Mouse (Mus musculus): ENCODE measurements around the gene Becn1. TPM values are rescaled to one million over a fixed set of nuclear protein-coding genes. Genes with fewer than 3 reads are reported as not detected.

The Becn1 gene
- polyA plus RNA-seq, 1 experiment from 2014 or later = 200 TPM

GRCm38 (mm10) chr11:101246702-101247012 lies 55.4 kb downstream of the Becn1 start:
- no peak for ATAC-seq (replicated peaks)
- H3K36me3 ChIP-seq = no peaks in the 10 kb centered on the region
- 0 out of 2 replicates have a peak overlapping the region, but pooled peaks have one; percentile 37 for H3K27ac ChIP-seq (replicated peaks)
- no peaks in the 10 kb centered on the region for H3K9me3 ChIP-seq
- H3K4me2 ChIP-seq (replicated peaks) = peak overlapping the region; percentile 97
- 2% methylated on average over 7 of the region's 7 CpGs for WGBS
- peaks cover 39% of the 10 kb centered on the region for H3K27me3 ChIP-seq
- peaks cover 12% of the 10 kb centered on the region for H3K4me1 ChIP-seq
- peak overlapping the region; percentile 68 for H3K4me3 ChIP-seq
- peak overlapping the region; percentile 66 for H3K9ac ChIP-seq (replicated peaks)

- WGBS = under 1% methylated on average over 50 of the region's 63 CpGs
- H3K9ac ChIP-seq (replicated peaks) = peak within 1 kb of the TSS; percentile 66
- ATAC-seq (replicated peaks) = peak; percentile 63
- peaks cover 39% of the 10 kb centered on the region for H3K27me3 ChIP-seq
- peak within 1 kb of the TSS; percentile 37; the same call in 1 of the 2 replicates for H3K27ac ChIP-seq (replicated peaks)
- H3K9me3 ChIP-seq = no peaks in the 10 kb centered on the region
- peak within 1 kb of the TSS; percentile 97 for H3K4me2 ChIP-seq (replicated peaks)
- H3K4me3 ChIP-seq = peak within 1 kb of the TSS; percentile 68
- H3K36me3 ChIP-seq = no peaks in the 10 kb centered on the region
- peaks cover 12% of the 10 kb centered on the region for H3K4me1 ChIP-seq
Measured at GRCm38 (mm10) chr11:101245855-101246701, 56.0 kb downstream of the Becn1 start, which contains the start of gene Ramp2. Ramp2 (plus strand) TSS chr11:101246028.

- ATAC-seq (replicated peaks) = no peak
- 52% methylated on average over 4 of the region's 4 CpGs for WGBS
- Histone ChIP-seq H3K9me3 (no peaks in the 10 kb centered on the region), H3K36me3 (no peaks in the 10 kb centered on the region), H3K27me3 (peaks cover 39% of the 10 kb centered on the region), H3K9ac (replicated peaks) (no peak overlapping the region), H3K27ac (replicated peaks) (no peak overlapping the region), H3K4me2 (replicated peaks) (no peak overlapping the region), H3K4me1 (peaks cover 12% of the 10 kb centered on the region), H3K4me3 (no peak overlapping the region)
Measured at GRCm38 (mm10) chr11:101245071-101245470, 57.0 kb downstream of the Becn1 start.

- H3K9me3 ChIP-seq = no peaks in the 10 kb centered on the region
- no peak for ATAC-seq (replicated peaks)
- H3K4me3 ChIP-seq = no peak overlapping the region
- no peaks in the 10 kb centered on the region for H3K4me1 ChIP-seq
- H3K9ac ChIP-seq (replicated peaks) = no peak overlapping the region
- H3K27me3 ChIP-seq = no peaks in the 10 kb centered on the region
- no peak overlapping the region for H3K27ac ChIP-seq (replicated peaks)
- H3K4me2 ChIP-seq (replicated peaks) = no peak overlapping the region
- H3K36me3 ChIP-seq = no peaks in the 10 kb centered on the region
- WGBS = 45% methylated on average over 5 of the region's 5 CpGs
Measured at GRCm38 (mm10) chr11:101238071-101238647, 63.9 kb downstream of the Becn1 start.

- H3K36me3 ChIP-seq = no peaks in the 10 kb centered on the region
- 95% methylated on average over 5 of the region's 5 CpGs for WGBS
- ATAC-seq (replicated peaks) = no peak
- H3K27me3 ChIP-seq = no peaks in the 10 kb centered on the region
- H3K4me3 ChIP-seq = no peak overlapping the region
- H3K9me3 ChIP-seq = no peaks in the 10 kb centered on the region
- no peaks in the 10 kb centered on the region for H3K4me1 ChIP-seq
- no peak overlapping the region for H3K4me2 ChIP-seq (replicated peaks)
- no peak overlapping the region for H3K9ac ChIP-seq (replicated peaks)
- no peak overlapping the region for H3K27ac ChIP-seq (replicated peaks)
Measured at GRCm38 (mm10) chr11:101236782-101237181, 65.3 kb downstream of the Becn1 start.

Other genes with a start within 250 kb of the Becn1 start
- 7.9 and 8.1 TPM in 2 replicates for gene Naglu, start 232.3 kb downstream of the Becn1 start, polyA plus RNA-seq (2015; fragmentation: Nextera tagmentation; extraction: Ambion mirVana)
- 0.17 and 0.27 TPM in 2 replicates for gene Hsd17b1, start 223.9 kb downstream of the Becn1 start, polyA plus RNA-seq (2015; fragmentation: Nextera tagmentation; extraction: Ambion mirVana)
- 47.8 and 52.7 TPM in 2 replicates for gene Coasy, start 219.7 kb downstream of the Becn1 start, polyA plus RNA-seq (2015; fragmentation: Nextera tagmentation; extraction: Ambion mirVana)
- 92.9 and 96.5 TPM in 2 replicates for gene Mlx, start 215.0 kb downstream of the Becn1 start, polyA plus RNA-seq (2015; fragmentation: Nextera tagmentation; extraction: Ambion mirVana)
- gene Psmc3ip, start 206.8 kb downstream of the Becn1 start, polyA plus RNA-seq (2015; fragmentation: Nextera tagmentation; extraction: Ambion mirVana) = 40.5 and 45.0 TPM in 2 replicates
- 25.1 and 27.7 TPM in 2 replicates for gene Retreg3, start 182.4 kb downstream of the Becn1 start, polyA plus RNA-seq (2015; fragmentation: Nextera tagmentation; extraction: Ambion mirVana)
- gene Tubg1, start 182.3 kb downstream of the Becn1 start, polyA plus RNA-seq (2015; fragmentation: Nextera tagmentation; extraction: Ambion mirVana) = 96.1 and 97.7 TPM in 2 replicates
- 31.2 and 32.8 TPM in 2 replicates for gene Tubg2, start 146.4 kb downstream of the Becn1 start, polyA plus RNA-seq (2015; fragmentation: Nextera tagmentation; extraction: Ambion mirVana)
- 0.77 and 0.98 TPM in 2 replicates for gene Cntnap1, start 131.8 kb downstream of the Becn1 start, polyA plus RNA-seq (2015; fragmentation: Nextera tagmentation; extraction: Ambion mirVana)
- 5.8 and 6.5 TPM in 2 replicates for gene Plekhh3, start 130.9 kb downstream of the Becn1 start, polyA plus RNA-seq (2015; fragmentation: Nextera tagmentation; extraction: Ambion mirVana)
- 0.14 and 0.19 TPM in 2 replicates for gene Ccr10, start 126.8 kb downstream of the Becn1 start, polyA plus RNA-seq (2015; fragmentation: Nextera tagmentation; extraction: Ambion mirVana)
- 19.6 and 21.4 TPM in 2 replicates for gene Ezh1, start 75.8 kb downstream of the Becn1 start, polyA plus RNA-seq (2015; fragmentation: Nextera tagmentation; extraction: Ambion mirVana)
- 53.4 and 61.3 TPM in 2 replicates for gene Ramp2, start 56.3 kb downstream of the Becn1 start, polyA plus RNA-seq (2015; fragmentation: Nextera tagmentation; extraction: Ambion mirVana)
- gene Vps25, start 48.6 kb downstream of the Becn1 start, polyA plus RNA-seq (2015; fragmentation: Nextera tagmentation; extraction: Ambion mirVana) = 87.7 and 92.9 TPM in 2 replicates
- 4.8 and 5.5 TPM in 2 replicates for gene Wnk4, start 41.7 kb downstream of the Becn1 start, polyA plus RNA-seq (2015; fragmentation: Nextera tagmentation; extraction: Ambion mirVana)
- 1.4 and 1.5 TPM in 2 replicates for gene Cntd1, start 23.3 kb downstream of the Becn1 start, polyA plus RNA-seq (2015; fragmentation: Nextera tagmentation; extraction: Ambion mirVana)
- gene Coa3, start 23.2 kb downstream of the Becn1 start, polyA plus RNA-seq (2015; fragmentation: Nextera tagmentation; extraction: Ambion mirVana) = 208 and 211 TPM in 2 replicates
- gene Psme3, start 13.9 kb upstream of the Becn1 start, polyA plus RNA-seq (2015; fragmentation: Nextera tagmentation; extraction: Ambion mirVana) = 129 and 140 TPM in 2 replicates
- 2.1 and 2.2 TPM in 2 replicates for gene Aoc2, start 22.8 kb upstream of the Becn1 start, polyA plus RNA-seq (2015; fragmentation: Nextera tagmentation; extraction: Ambion mirVana)
- 0.05 TPM in 1 of 2 replicates, not detected in the other for gene Aoc3, start 28.3 kb upstream of the Becn1 start, polyA plus RNA-seq (2015; fragmentation: Nextera tagmentation; extraction: Ambion mirVana)
- not detected in 2 replicates for gene G6pc, start 65.3 kb upstream of the Becn1 start, polyA plus RNA-seq (2015; fragmentation: Nextera tagmentation; extraction: Ambion mirVana)
- gene Aarsd1, start 115.3 kb upstream of the Becn1 start, polyA plus RNA-seq (2015; fragmentation: Nextera tagmentation; extraction: Ambion mirVana) = 90.2 and 98.7 TPM in 2 replicates
- 6.3 and 7.3 TPM in 2 replicates for gene Gm27029, start 122.5 kb upstream of the Becn1 start, polyA plus RNA-seq (2015; fragmentation: Nextera tagmentation; extraction: Ambion mirVana)
- 31.7 and 32.2 TPM in 2 replicates for gene Rundc1, start 122.8 kb upstream of the Becn1 start, polyA plus RNA-seq (2015; fragmentation: Nextera tagmentation; extraction: Ambion mirVana)
- gene Ptges3l, start 123.0 kb upstream of the Becn1 start, polyA plus RNA-seq (2015; fragmentation: Nextera tagmentation; extraction: Ambion mirVana) = 1.0 and 1.7 TPM in 2 replicates
- 267 and 285 TPM in 2 replicates for gene Rpl27, start 140.0 kb upstream of the Becn1 start, polyA plus RNA-seq (2015; fragmentation: Nextera tagmentation; extraction: Ambion mirVana)
- gene Ifi35, start 146.1 kb upstream of the Becn1 start, polyA plus RNA-seq (2015; fragmentation: Nextera tagmentation; extraction: Ambion mirVana) = 2.4 and 3.2 TPM in 2 replicates
- gene Rnd2, start 162.7 kb upstream of the Becn1 start, polyA plus RNA-seq (2015; fragmentation: Nextera tagmentation; extraction: Ambion mirVana) = 121 and 142 TPM in 2 replicates
- 77.1 and 79.8 TPM in 2 replicates for gene Vat1, start 163.9 kb upstream of the Becn1 start, polyA plus RNA-seq (2015; fragmentation: Nextera tagmentation; extraction: Ambion mirVana)
- 5.6 and 7.1 TPM in 2 replicates for gene Brca1, start 249.7 kb upstream of the Becn1 start, polyA plus RNA-seq (2015; fragmentation: Nextera tagmentation; extraction: Ambion mirVana)
- 116 and 130 TPM in 2 replicates for gene Nbr1, start 249.9 kb upstream of the Becn1 start, polyA plus RNA-seq (2015; fragmentation: Nextera tagmentation; extraction: Ambion mirVana)